Mouse (Mus musculus) cerebellum, postnatal 36 days (tissue): ENCODE data around the gene Clrn2.
"Not testable (repeated sequence)": the region's sequence is repeated elsewhere in the genome, so short reads cannot be mapped to it uniquely, and the experiment has no call there.

ENCODE experiments used
- DNase-seq, 2 experiments: peaks; one replicate each; pipeline ENCODE4 v3.0.0; 2021 to 2022; ENCODE audit warnings: mixed read lengths in 2 of 2

Clrn2 gene

GRCm38 (mm10) chr5:45453451-45453850 lies at the start of gene Clrn2:
Gene Clrn2 (plus strand): TSS chr5:45453751.
- DNase-seq, result no peak

GRCm38 (mm10) chr5:45406129-45406528 lies 47.4 kb upstream of the Clrn2 start:
- no peak for DNase-seq

GRCm38 (mm10) chr5:45416478-45416877 lies 37.1 kb upstream of the Clrn2 start:
- no peak for DNase-seq

GRCm38 (mm10) chr5:45417859-45418443 lies 35.6 kb upstream of the Clrn2 start:
- no peak for DNase-seq

GRCm38 (mm10) chr5:45419841-45420638 lies 33.5 kb upstream of the Clrn2 start:
- DNase-seq, result no peak

- no peak for DNase-seq
These were observed 31.4 kb upstream of the Clrn2 start for GRCm38 (mm10) chr5:45421881-45422844.

GRCm38 (mm10) chr5:45424021-45424886 lies 29.3 kb upstream of the Clrn2 start:
- DNase-seq, result peak; percentile 38 to 53

GRCm38 (mm10) chr5:45425771-45426170 lies 27.8 kb upstream of the Clrn2 start:
- DNase-seq, result not testable (repeated sequence)

GRCm38 (mm10) chr5:45426416-45427034 lies 27.0 kb upstream of the Clrn2 start:
- DNase-seq, result no peak

GRCm38 (mm10) chr5:45427891-45428290 lies 25.7 kb upstream of the Clrn2 start:
- DNase-seq, result no peak

- no peak for DNase-seq
These were observed 17.3 kb upstream of the Clrn2 start for GRCm38 (mm10) chr5:45435967-45436950.

GRCm38 (mm10) chr5:45437826-45438225 lies 15.7 kb upstream of the Clrn2 start:
- DNase-seq, result no peak

GRCm38 (mm10) chr5:45438301-45438700 lies 15.2 kb upstream of the Clrn2 start:
- peak in 1 of 2 experiments; percentile 14 for DNase-seq

- DNase-seq, result no peak
These were observed 12.4 kb upstream of the Clrn2 start for GRCm38 (mm10) chr5:45441124-45441523.

- DNase-seq, result no peak
These were observed 11.8 kb upstream of the Clrn2 start for GRCm38 (mm10) chr5:45441745-45442144.

GRCm38 (mm10) chr5:45444130-45444832 lies 9.3 kb upstream of the Clrn2 start:
- DNase-seq, result no peak

- DNase-seq, result peak; percentile 14 to 20
These were observed 4.9 kb upstream of the Clrn2 start for GRCm38 (mm10) chr5:45448676-45449075.

- DNase-seq, result peak in 1 of 2 experiments; percentile 9
These were observed 4.3 kb upstream of the Clrn2 start for GRCm38 (mm10) chr5:45449206-45449605.

- peak; percentile 88 to 92 for DNase-seq
These were observed 3.5 kb upstream of the Clrn2 start, which contains the start of gene Qdpr for GRCm38 (mm10) chr5:45449831-45450716. Gene Qdpr (minus strand): TSS chr5:45450236.
